Mouse (Mus musculus) left cerebral cortex, postnatal 25 days (tissue): ENCODE results near the gene Maneal. TPM values are rescaled to one million over a fixed set of nuclear protein-coding genes. Genes with fewer than 3 reads are reported as not detected.
A peak's percentile ranks its signal among the peaks of the same experiment; 100 is the strongest.

ENCODE experiments used
- DNase-seq, 2 experiments: peaks; one replicate each; pipeline ENCODE4 v3.0.0; 2022; ENCODE audit warnings: low spot score in 2 of 2, mixed read lengths in 1 of 2
- intact Hi-C: fragments of 180-260 bp; cut with DNase I; formaldehyde crosslinking; loops from one replicate; pipeline ENCODE4 v1.15.1; 2025
- total RNA-seq, 2 experiments: library from RNA; stranded (reverse); gene quantifications; 2 replicates each; pipeline ENCODE4 v1.2.3; 2021

Maneal gene
- total RNA-seq, result 10 to 100 TPM; 49.2 to 51.7 TPM

GRCm38 (mm10) chr4:124861283-124862188 lies at the start of gene Maneal:
Gene Maneal (minus strand): TSS chr4:124862171.
- intact Hi-C loops, result loop anchor here (5.0 kb wide), 1 partner anchor 76 kb away; the partner anchor contains the start of genes 9930104L06Rik and Cdca8
- no peak for DNase-seq

- intact Hi-C loops, result no loop called here
- DNase-seq, result peak in 1 of 2 experiments; percentile 20
Observed at GRCm38 (mm10) chr4:124905971-124906822, 44.2 kb upstream of the Maneal start.

GRCm38 (mm10) chr4:124905417-124905816 lies 43.4 kb upstream of the Maneal start:
- intact Hi-C loops, result no loop called here
- DNase-seq, result no peak

GRCm38 (mm10) chr4:124899906-124900305 lies 37.9 kb upstream of the Maneal start:
- DNase-seq, result no peak
- intact Hi-C loops, result no loop called here

GRCm38 (mm10) chr4:124898428-124898827 lies 36.5 kb upstream of the Maneal start:
- DNase-seq, result no peak
- intact Hi-C loops, result no loop called here

GRCm38 (mm10) chr4:124894508-124895428 lies 32.8 kb upstream of the Maneal start:
- DNase-seq, result peak; percentile 77 to 81
- intact Hi-C loops, result loop anchor here (5.0 kb wide), 1 partner anchor 42 kb away; the partner anchor contains the start of genes 1110065P20Rik and Yrdc

DNA sequence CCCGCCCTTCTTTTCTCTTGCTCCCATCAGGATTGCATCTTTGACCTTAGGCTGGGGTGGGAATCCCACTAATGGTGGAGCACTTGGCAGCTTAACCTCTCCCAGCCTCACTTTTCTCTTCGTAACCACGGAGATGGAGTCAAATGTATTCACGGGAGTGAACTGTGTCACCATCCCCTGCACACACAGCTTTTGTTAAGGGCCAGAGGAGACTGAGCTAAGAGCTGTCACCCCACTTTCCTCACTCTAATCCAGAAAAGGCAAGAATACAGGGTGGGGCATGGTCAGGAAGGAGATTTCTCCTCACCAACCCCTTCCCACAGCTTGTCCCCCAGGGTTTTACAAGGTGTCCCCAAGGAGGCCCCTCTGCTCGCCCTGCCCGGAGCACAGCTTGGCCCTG lies 31.8 kb upstream of the Maneal start:
- intact Hi-C loops, result loop anchor here (5.0 kb wide), 1 partner anchor 41 kb away; the partner anchor contains the start of genes 1110065P20Rik and Yrdc
- no peak for DNase-seq

GRCm38 (mm10) chr4:124890831-124891230 lies 28.9 kb upstream of the Maneal start:
- intact Hi-C loops, result loop anchor here (5.0 kb wide), 1 partner anchor 39 kb away; the partner anchor contains the start of genes 1110065P20Rik and Yrdc
- peak; percentile 42 to 70 for DNase-seq

DNA sequence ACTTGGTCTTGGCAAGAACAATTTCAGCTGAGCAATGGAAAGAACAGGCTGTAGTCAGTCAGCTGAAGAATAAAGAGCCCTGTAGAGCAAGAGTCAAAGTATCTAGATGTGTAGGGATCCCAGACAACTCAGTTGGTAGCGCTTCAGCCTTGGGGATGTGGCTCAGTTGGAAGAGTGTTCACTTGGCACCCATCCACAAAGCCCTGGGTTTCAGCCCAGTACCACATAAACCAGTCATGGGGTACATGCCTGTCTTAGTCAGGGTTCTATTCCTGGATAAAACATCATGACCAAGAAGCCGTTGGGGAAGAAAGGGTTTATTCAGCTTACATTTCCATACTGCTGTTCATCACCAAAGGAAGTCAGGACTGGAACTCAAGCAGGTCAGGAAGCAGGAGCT lies 28.0 kb upstream of the Maneal start:
- peak in 1 of 2 experiments; percentile 53 for DNase-seq
- intact Hi-C loops, result loop anchor here (5.0 kb wide), 1 partner anchor 38 kb away; the partner anchor contains the start of genes 1110065P20Rik and Yrdc

GRCm38 (mm10) chr4:124888702-124889101 lies 26.7 kb upstream of the Maneal start:
- DNase-seq, result peak in 1 of 2 experiments; percentile 84
- intact Hi-C loops, result no loop called here

GRCm38 (mm10) chr4:124882151-124882729 lies 20.3 kb upstream of the Maneal start:
- peak in 1 of 2 experiments; percentile 32 for DNase-seq
- intact Hi-C loops, result no loop called here

DNA sequence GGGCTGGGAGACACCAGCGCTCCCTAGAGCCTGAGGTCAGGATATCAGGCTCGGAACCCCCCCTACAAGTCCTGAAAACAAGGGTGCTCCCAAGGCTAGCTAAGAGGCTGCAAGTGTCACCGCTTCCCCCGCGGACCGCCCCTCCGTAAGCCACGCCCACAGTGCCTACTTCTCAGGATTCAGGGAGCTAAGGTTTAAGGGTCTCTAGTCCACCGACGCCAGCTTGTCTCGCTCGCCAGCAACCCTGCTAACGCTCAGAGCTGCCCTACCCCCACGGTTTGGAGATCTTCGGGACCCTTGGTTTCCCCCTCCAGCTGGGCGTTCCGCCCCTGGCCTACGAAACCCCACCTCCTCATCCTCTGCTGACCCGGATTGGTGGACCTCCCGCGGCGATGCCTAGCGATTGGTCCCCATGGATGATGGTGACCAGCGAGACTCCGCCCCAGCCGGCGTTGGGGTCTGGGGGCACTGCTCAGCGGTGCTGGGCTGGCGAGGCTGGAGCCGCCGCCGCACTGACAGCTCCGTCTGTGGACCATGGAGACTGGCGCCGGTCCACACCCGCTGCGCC lies 19.5 kb upstream of the Maneal start:
- DNase-seq, result peak; percentile 80 to 87
- intact Hi-C loops, result no loop called here

DNA sequence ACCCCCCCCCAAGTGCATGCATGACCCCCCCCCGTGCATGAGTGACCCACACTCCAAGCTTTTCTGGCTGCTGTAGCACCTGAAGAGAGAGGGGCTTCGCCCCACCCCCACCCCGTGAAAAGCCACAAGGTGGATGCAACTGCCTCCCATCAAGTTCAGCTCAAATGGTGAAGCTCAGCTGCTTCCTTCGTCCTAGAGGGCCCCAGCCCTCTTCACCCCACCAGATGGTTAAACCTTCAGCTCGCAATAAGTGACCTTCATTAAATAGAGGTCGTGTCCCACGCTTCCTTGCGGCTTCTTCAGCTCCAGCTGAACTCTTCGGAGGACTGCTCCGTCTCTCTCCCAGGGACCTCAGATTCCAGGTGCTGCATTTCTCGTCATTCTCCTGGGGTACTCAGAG lies 18.6 kb upstream of the Maneal start, which contains the start of gene Epha10:
Epha10 (plus strand) TSS at position 301 of the 400 bp plus-strand sequence.
- DNase-seq, result no peak
- intact Hi-C loops, result no loop called here

DNA sequence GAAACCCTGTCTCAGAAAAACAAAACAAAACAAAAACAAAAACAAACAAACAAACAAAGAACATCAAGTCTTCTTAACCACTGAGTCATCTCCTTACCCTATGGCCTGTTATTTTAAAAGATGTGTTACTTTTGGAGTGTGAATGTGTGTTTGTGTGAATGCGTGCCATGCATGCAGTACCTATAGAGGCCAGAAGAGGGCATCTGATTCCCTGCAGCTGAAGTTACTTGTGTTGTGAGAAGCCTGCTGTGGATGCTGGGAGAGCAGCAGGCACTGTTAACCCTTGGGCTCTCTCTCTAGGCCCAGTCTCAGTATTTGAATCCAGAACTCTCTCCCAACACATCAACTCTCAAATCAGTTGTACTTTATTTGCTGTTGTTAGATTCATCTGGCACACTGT lies 10.7 kb upstream of the Maneal start:
- intact Hi-C loops, result no loop called here
- no peak for DNase-seq

GRCm38 (mm10) chr4:124860446-124860845 lies 1.5 kb downstream of the Maneal start:
- DNase-seq, result no peak
- intact Hi-C loops, result loop anchor here (5.0 kb wide), 1 partner anchor 77 kb away; the partner anchor contains the start of genes 9930104L06Rik and Cdca8

DNA sequence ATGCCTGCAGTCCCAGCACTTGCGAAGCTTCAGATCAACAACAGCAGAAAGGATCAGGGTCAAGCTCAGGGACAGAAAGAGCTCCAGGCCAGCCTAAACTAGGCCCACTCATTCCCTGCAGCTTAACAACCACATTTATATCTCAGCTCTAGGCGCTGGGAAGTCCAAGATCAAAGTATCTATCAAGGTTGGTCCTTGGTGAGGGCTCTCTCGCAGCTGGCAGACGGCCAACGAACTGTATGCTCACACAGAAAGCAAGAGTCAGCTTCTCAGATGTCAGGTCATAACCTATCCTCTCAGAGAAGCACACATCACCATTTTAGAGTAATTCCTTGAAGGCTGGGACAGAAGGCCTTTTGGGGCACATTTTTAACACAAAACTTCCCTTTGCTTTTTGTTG lies 3.6 kb downstream of the Maneal start:
- DNase-seq, result no peak
- intact Hi-C loops, result no loop called here

- DNase-seq, result peak in 1 of 2 experiments; percentile 64
- intact Hi-C loops, result no loop called here
Observed at GRCm38 (mm10) chr4:124856294-124856693, 5.7 kb downstream of the Maneal start.
